Mouse (Mus musculus) bone marrow macrophage, adult 2 months (primary cell): ENCODE measurements around the gene Tsr1.

Experiments
- CTCF ChIP-seq: IDR thresholded peaks from 2 replicates; pipeline ENCODE4 v1.5.1; 2012; ENCODE audit warnings: low read depth, mild to moderate bottlenecking, low read length, moderate library complexity
- POLR2A ChIP-seq: IDR thresholded peaks from 2 replicates; pipeline ENCODE4 v1.6.1; 2012; ENCODE audit warnings: mild to moderate bottlenecking, low read depth, low read length, borderline replicate concordance

GRCm38 (mm10) chr11:74919249-74919648, 21.4 kb downstream of the Tsr1 start:
- TF ChIP-seq POLR2A, result no peak
- TF ChIP-seq CTCF, result no peak
